Mouse (Mus musculus): Measurements from ENCODE around the gene Ppy. TPM values are rescaled to one million over a fixed set of nuclear protein-coding genes. Genes with fewer than 3 reads are reported as not detected.

Ppy gene
- polyA plus RNA-seq, 1 experiment from 2014 or later = not detected

GRCm38 (mm10) chr11:102053183-102053582, 47.9 kb downstream of the Ppy start:
- Histone ChIP-seq H3K9me3 (no peaks in the 10 kb centered on the region), H3K36me3 (peaks cover 5% of the 10 kb centered on the region; the same call in 1 of the 2 replicates), H3K27ac (no peak overlapping the region), H3K9ac (no peak overlapping the region), H3K4me3 (no peak overlapping the region), H3K27me3 (no peaks in the 10 kb centered on the region), H3K4me2 (no peak overlapping the region), H3K4me1 (replicated peaks) (no peaks in the 10 kb centered on the region)
- WGBS = 76% methylated on average over 7 of the region's 7 CpGs
- no peak for ATAC-seq (ENCODE audit: low FRiP score)

GRCm38 (mm10) chr11:102052697-102053096, 48.4 kb downstream of the Ppy start:
- no peaks in the 10 kb centered on the region for H3K9me3 ChIP-seq
- no peak overlapping the region for H3K9ac ChIP-seq
- no peak overlapping the region for H3K27ac ChIP-seq
- no peak overlapping the region for H3K4me3 ChIP-seq
- ATAC-seq (ENCODE audit: low FRiP score) = no peak
- no peaks in the 10 kb centered on the region for H3K4me1 ChIP-seq (replicated peaks)
- no peaks in the 10 kb centered on the region for H3K27me3 ChIP-seq
- H3K36me3 ChIP-seq = 0 out of 2 replicates have a peak, but pooled peaks cover 4% of the 10 kb centered on the region
- no peak overlapping the region for H3K4me2 ChIP-seq
- 88% methylated on average over 12 of the region's 12 CpGs for whole genome bisulfite sequencing

- Histone ChIP-seq H3K9ac (0 out of 2 replicates have a peak overlapping the region, but pooled peaks have one; percentile 29), H3K4me2 (no peak overlapping the region), H3K4me1 (replicated peaks) (no peaks in the 10 kb centered on the region), H3K27me3 (no peaks in the 10 kb centered on the region), H3K9me3 (no peaks in the 10 kb centered on the region), H3K27ac (no peak overlapping the region), H3K4me3 (no peak overlapping the region), H3K36me3 (0 out of 2 replicates have a peak, but pooled peaks cover under 1% of the 10 kb centered on the region)
- whole genome bisulfite sequencing = 60% methylated on average over 4 of the region's 4 CpGs
- no peak for ATAC-seq (ENCODE audit: low FRiP score)
These were observed 49.2 kb downstream of the Ppy start for GRCm38 (mm10) chr11:102051954-102052353.

GRCm38 (mm10) chr11:102051541-102051940, 49.6 kb downstream of the Ppy start:
- WGBS = 68% methylated on average over 4 of the region's 4 CpGs
- 0 out of 2 replicates have a peak overlapping the region, but pooled peaks have one; percentile 29 for H3K9ac ChIP-seq
- no peak for ATAC-seq (ENCODE audit: low FRiP score)
- no peaks in the 10 kb centered on the region for H3K4me1 ChIP-seq (replicated peaks)
- no peaks in the 10 kb centered on the region for H3K9me3 ChIP-seq
- no peak overlapping the region for H3K27ac ChIP-seq
- no peaks in the 10 kb centered on the region for H3K27me3 ChIP-seq
- no peak overlapping the region for H3K4me2 ChIP-seq
- H3K4me3 ChIP-seq = no peak overlapping the region
- no peaks in the 10 kb centered on the region for H3K36me3 ChIP-seq

Other genes starting within 250 kb of the Ppy start
- gene Meox1, start 206.9 kb downstream of the Ppy start, polyA plus RNA-seq (2015; fragmentation: Nextera tagmentation; extraction: Ambion mirVana) = 0.43 and 0.56 TPM in 2 replicates
- 0.42 TPM in 1 of 2 replicates, not detected in the other for gene Sost, start 134.3 kb downstream of the Ppy start, polyA plus RNA-seq (2015; fragmentation: Nextera tagmentation; extraction: Ambion mirVana)
- not detected in 2 replicates for gene Cfap97d1, start 117.0 kb downstream of the Ppy start, polyA plus RNA-seq (2015; fragmentation: Nextera tagmentation; extraction: Ambion mirVana)
- 15.4 and 16.0 TPM in 2 replicates for gene Dusp3, start 114.3 kb downstream of the Ppy start, polyA plus RNA-seq (2015; fragmentation: Nextera tagmentation; extraction: Ambion mirVana)
- 43.5 and 45.9 TPM in 2 replicates for gene Mpp3, start 72.9 kb downstream of the Ppy start, polyA plus RNA-seq (2015; fragmentation: Nextera tagmentation; extraction: Ambion mirVana)
- gene Cd300lg, start 59.8 kb downstream of the Ppy start, polyA plus RNA-seq (2015; fragmentation: Nextera tagmentation; extraction: Ambion mirVana) = 0.38 and 0.53 TPM in 2 replicates
- 24.1 and 24.9 TPM in 2 replicates for gene Mpp2, start 12.8 kb downstream of the Ppy start, polyA plus RNA-seq (2015; fragmentation: Nextera tagmentation; extraction: Ambion mirVana)
- 3.3 and 7.5 TPM in 2 replicates for gene Pyy, start 6.5 kb upstream of the Ppy start, polyA plus RNA-seq (2015; fragmentation: Nextera tagmentation; extraction: Ambion mirVana)
- gene Nags, start 44.2 kb upstream of the Ppy start, polyA plus RNA-seq (2015; fragmentation: Nextera tagmentation; extraction: Ambion mirVana) = not detected in 2 replicates
- 37.9 and 38.1 TPM in 2 replicates for gene Tmem101, start 55.1 kb upstream of the Ppy start, polyA plus RNA-seq (2015; fragmentation: Nextera tagmentation; extraction: Ambion mirVana)
- gene Lsm12, start 84.0 kb upstream of the Ppy start, polyA plus RNA-seq (2015; fragmentation: Nextera tagmentation; extraction: Ambion mirVana) = 144 and 148 TPM in 2 replicates
- gene G6pc3, start 88.3 kb upstream of the Ppy start, polyA plus RNA-seq (2015; fragmentation: Nextera tagmentation; extraction: Ambion mirVana) = 30.0 and 37.2 TPM in 2 replicates
- 82.0 and 85.4 TPM in 2 replicates for gene Hdac5, start 128.8 kb upstream of the Ppy start, polyA plus RNA-seq (2015; fragmentation: Nextera tagmentation; extraction: Ambion mirVana)
- 3.8 TPM in 2 replicates for gene BC030867, start 147.6 kb upstream of the Ppy start, polyA plus RNA-seq (2015; fragmentation: Nextera tagmentation; extraction: Ambion mirVana)
- gene Asb16, start 167.4 kb upstream of the Ppy start, polyA plus RNA-seq (2015; fragmentation: Nextera tagmentation; extraction: Ambion mirVana) = not detected in 2 replicates
- 81.3 and 82.8 TPM in 2 replicates for gene Tmub2, start 183.6 kb upstream of the Ppy start, polyA plus RNA-seq (2015; fragmentation: Nextera tagmentation; extraction: Ambion mirVana)
- 29.2 and 29.9 TPM in 2 replicates for gene Atxn7l3, start 195.3 kb upstream of the Ppy start, polyA plus RNA-seq (2015; fragmentation: Nextera tagmentation; extraction: Ambion mirVana)
- gene Ubtf, start 218.4 kb upstream of the Ppy start, polyA plus RNA-seq (2015; fragmentation: Nextera tagmentation; extraction: Ambion mirVana) = 77.1 and 82.7 TPM in 2 replicates